In genomic region chr16:29147766-29148165, GRCm38 (mm10) we compare ENCODE assay signal across 18 mouse cellular contexts.
"Had no signal": no experiment of that assay in that cellular context is flagged by ENCODE, and none has a peak within 500 bp of the region (broad histone marks: within the 10 kb centered on the region; RNA-seq: fewer than 3 reads in every experiment).

No protein-coding gene starts in this region.

- H3K4me1 ChIP-seq: limb, embryonic 12.5 days; limb, embryonic 15.5 days; stomach, embryonic 15.5 days had no signal

- H3K27me3 ChIP-seq: limb, embryonic 12.5 days; limb, embryonic 15.5 days; stomach, embryonic 15.5 days had no signal

- H3K27ac ChIP-seq: limb, embryonic 12.5 days; limb, embryonic 15.5 days; liver, embryonic 14.5 days; macrophage; stomach, embryonic 15.5 days had no signal

- H3K4me3 ChIP-seq: limb, embryonic 12.5 days; limb, embryonic 15.5 days; stomach, embryonic 15.5 days had no signal

- ATAC-seq: intestine, postnatal 0 days; liver, postnatal 0 days; lung, postnatal 0 days had no signal

- H3K36me3 ChIP-seq: limb, embryonic 12.5 days; limb, embryonic 15.5 days; stomach, embryonic 15.5 days had no signal

- DNase-seq: kidney, adult 9 months; kidney, postnatal 14 days; kidney, postnatal 4 days; layer of hippocampus, postnatal 36 days; liver, postnatal 0 days; lung, embryonic 14.5 days; midbrain, embryonic 14.5 days; right cerebral cortex, postnatal 25 days; spleen, adult 18-20 months; thymus, adult 18-20 months; thymus, postnatal 36 days had no signal
